8 mouse cellular contexts compared by ENCODE assay signal in the genomic region with DNA sequence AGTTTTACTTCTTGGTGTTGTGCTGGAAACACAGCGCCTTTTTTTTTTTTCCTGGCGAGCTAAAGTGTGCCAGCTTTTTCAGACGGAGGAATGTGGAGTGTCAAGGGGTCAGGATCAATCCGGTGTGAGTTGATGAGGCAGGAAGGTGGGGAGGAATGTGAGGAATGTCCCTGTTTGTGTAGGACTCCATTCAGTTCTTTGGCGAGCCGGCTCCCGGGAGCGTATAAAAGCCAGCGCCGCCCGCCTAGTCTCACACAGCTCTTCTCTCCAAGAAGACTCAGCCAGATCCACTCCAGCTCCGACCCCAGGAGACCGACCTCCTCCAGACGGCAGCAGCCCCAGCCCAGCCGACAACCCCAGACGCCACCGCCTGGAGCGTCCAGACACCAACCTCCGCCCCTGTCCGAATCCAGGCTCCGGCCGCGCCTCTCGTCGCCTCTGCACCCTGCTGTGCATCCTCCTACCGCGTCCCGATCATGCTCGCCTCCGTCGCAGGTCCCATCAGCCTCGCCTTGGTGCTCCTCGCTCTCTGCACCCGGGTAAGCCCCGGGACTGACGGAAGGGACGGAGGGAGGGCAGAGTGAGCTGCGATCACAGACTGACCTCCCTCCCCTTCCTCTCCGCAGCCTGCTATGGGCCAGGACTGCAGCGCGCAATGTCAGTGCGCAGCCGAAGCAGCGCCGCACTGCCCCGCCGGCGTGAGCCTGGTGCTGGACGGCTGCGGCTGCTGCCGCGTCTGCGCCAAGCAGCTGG. TPM values are rescaled to one million over a fixed set of nuclear protein-coding genes. Genes with fewer than 3 reads are reported as not detected.
DNase-seq lines count a peak whose midpoint lies in the region; ATAC-seq and TF ChIP-seq lines count a peak whose summit lies in the region.

A gene (plus strand): TSS at position 193 of the 753 bp plus-strand sequence.

- peak within 1 kb of the TSS; percentile 74 for H3K4me2 ChIP-seq in forebrain, embryonic 12.5 days
- H3K4me2 ChIP-seq in heart, embryonic 14.5 days (ENCODE audit: low read length): peak within 1 kb of the TSS; percentile 84
- peak within 1 kb of the TSS; percentile 73 for H3K4me2 ChIP-seq in kidney, postnatal 0 days (ENCODE audit: low read length)
- H3K4me2 ChIP-seq in liver, embryonic 12.5 days: peak within 1 kb of the TSS; percentile 55

- peak; percentile 76 for DNase-seq in 3T3-L1 (ENCODE audit: low read depth, low spot score)
- DNase-seq in kidney, postnatal 0 days (ENCODE audit: low spot score): peak; percentile 95
- DNase-seq in neural tube, embryonic 10.5 days (ENCODE audit: extremely low spot score, low spot score): peak; percentile 87
- peak; percentile 8 to 10 for DNase-seq in thymus, postnatal 36 days

- H3K27ac ChIP-seq in bone marrow macrophage, adult 2 months (ENCODE audit: insufficient read depth, low read depth, low read length): no peak within 1 kb of the TSS
- peak within 1 kb of the TSS; percentile 63 for H3K27ac ChIP-seq in forebrain, embryonic 12.5 days
- peak within 1 kb of the TSS; percentile 84 to 97 for H3K27ac ChIP-seq in heart, embryonic 14.5 days (replicated peaks in 1 of 2; ENCODE audit: control insufficient read depth in 1 of 2, insufficient read depth in 1 of 2, low read depth in 2 of 2, low read length in 2 of 2)
- H3K27ac ChIP-seq in kidney, postnatal 0 days: peak within 1 kb of the TSS; percentile 91
- H3K27ac ChIP-seq in liver, embryonic 12.5 days: no peak within 1 kb of the TSS

- H3K27me3 ChIP-seq in forebrain, embryonic 12.5 days: peaks cover 11% of the 10 kb centered on the region; the same call in 1 of the 2 replicates
- no peaks in the 10 kb centered on the region for H3K27me3 ChIP-seq in heart, embryonic 14.5 days (ENCODE audit: control insufficient read depth, insufficient read depth, low read length)
- H3K27me3 ChIP-seq in kidney, postnatal 0 days (ENCODE audit: insufficient read depth, low read length): no peaks in the 10 kb centered on the region
- H3K27me3 ChIP-seq in liver, embryonic 12.5 days (replicated peaks): peaks cover 45% of the 10 kb centered on the region

- peak; percentile 89 for ATAC-seq in forebrain, embryonic 12.5 days (ENCODE audit: low FRiP score)
- peak; percentile 80 for ATAC-seq in heart, embryonic 14.5 days (ENCODE audit: insufficient number of reproducible peaks, insufficient read depth, low FRiP score, low read depth)
- peak; percentile 89 for ATAC-seq in kidney, postnatal 0 days (replicated peaks; ENCODE audit: low FRiP score, low read depth)
- ATAC-seq in liver, embryonic 12.5 days: peak; percentile 60

- peak within 1 kb of the TSS; percentile 54 for H3K4me3 ChIP-seq in bone marrow macrophage, adult 2 months (ENCODE audit: insufficient read depth, low read length)
- peak within 1 kb of the TSS; percentile 61 for H3K4me3 ChIP-seq in forebrain, embryonic 12.5 days (replicated peaks)
- peak within 1 kb of the TSS; percentile 64 to 65 for H3K4me3 ChIP-seq in heart, embryonic 14.5 days (ENCODE audit: control insufficient read depth in 1 of 2, insufficient read depth in 1 of 2, low read depth in 1 of 2, low read length in 2 of 2)
- peak within 1 kb of the TSS; percentile 51 for H3K4me3 ChIP-seq in kidney, postnatal 0 days (replicated peaks; ENCODE audit: low read depth, low read length)
- H3K4me3 ChIP-seq in liver, embryonic 12.5 days: peak within 1 kb of the TSS; percentile 48

- no peak for TF ChIP-seq CTCF in bone marrow macrophage, adult 2 months (IDR thresholded peaks at IDR 0.05; ENCODE audit: low read depth, low read length)
- no peak for TF ChIP-seq CTCF in kidney, postnatal 0 days (IDR thresholded peaks at IDR 0.05; ENCODE audit: low read depth)

- peaks cover 11% of the 10 kb centered on the region for H3K4me1 ChIP-seq in bone marrow macrophage, adult 2 months (ENCODE audit: control insufficient read depth, insufficient read depth, low read length)
- peaks cover 19% of the 10 kb centered on the region for H3K4me1 ChIP-seq in forebrain, embryonic 12.5 days
- H3K4me1 ChIP-seq in heart, embryonic 14.5 days (ENCODE audit: control insufficient read depth in 2 of 2, insufficient read depth in 2 of 2, low read length in 2 of 2): peaks cover 13 to 32% of the 10 kb centered on the region in 2 experiments
- 0 out of 2 replicates have a peak, but pooled peaks cover 20% of the 10 kb centered on the region for H3K4me1 ChIP-seq in kidney, postnatal 0 days (replicated peaks; ENCODE audit: insufficient read depth, low read length)
- H3K4me1 ChIP-seq in liver, embryonic 12.5 days: 0 out of 2 replicates have a peak, but pooled peaks cover 7% of the 10 kb centered on the region

- no peaks in the 10 kb centered on the region for H3K36me3 ChIP-seq in forebrain, embryonic 12.5 days (replicated peaks)
- H3K36me3 ChIP-seq in heart, embryonic 14.5 days (ENCODE audit: control insufficient read depth, insufficient read depth, low read length): peaks cover 19% of the 10 kb centered on the region
- 0 out of 2 replicates have a peak, but pooled peaks cover 4% of the 10 kb centered on the region for H3K36me3 ChIP-seq in kidney, postnatal 0 days (ENCODE audit: insufficient read depth, low read length)
- no peaks in the 10 kb centered on the region for H3K36me3 ChIP-seq in liver, embryonic 12.5 days

- peak within 1 kb of the TSS; percentile 68 for H3K9ac ChIP-seq in forebrain, embryonic 12.5 days
- peak within 1 kb of the TSS; percentile 89 for H3K9ac ChIP-seq in heart, embryonic 14.5 days (ENCODE audit: low read length)
- H3K9ac ChIP-seq in kidney, postnatal 0 days (ENCODE audit: low read depth, low read length): peak within 1 kb of the TSS; percentile 73
- H3K9ac ChIP-seq in liver, embryonic 12.5 days: no peak within 1 kb of the TSS

- WGBS in forebrain, embryonic 12.5 days: under 1% methylated on average over 52 of the region's 53 CpGs
- under 1% methylated on average over 53 of the region's 53 CpGs for WGBS in heart, embryonic 14.5 days
- under 1% methylated on average over 53 of the region's 53 CpGs for WGBS in kidney, postnatal 0 days
- 2% methylated on average over 53 of the region's 53 CpGs for WGBS in liver, embryonic 12.5 days (ENCODE audit: insufficient replicate concordance)

- no peaks in the 10 kb centered on the region for H3K9me3 ChIP-seq in forebrain, embryonic 12.5 days
- H3K9me3 ChIP-seq in heart, embryonic 14.5 days (ENCODE audit: control insufficient read depth, low read length): no peaks in the 10 kb centered on the region
- no peaks in the 10 kb centered on the region for H3K9me3 ChIP-seq in kidney, postnatal 0 days (replicated peaks; ENCODE audit: low read length)
- no peaks in the 10 kb centered on the region for H3K9me3 ChIP-seq in liver, embryonic 12.5 days (replicated peaks)

- TF ChIP-seq POLR2A in bone marrow macrophage, adult 2 months (IDR thresholded peaks at IDR 0.05; ENCODE audit: borderline replicate concordance, low read depth, low read length): no peak

RNA-seq across cellular contexts. Expression of the gene that starts here (rescaled TPM):
- 6.7 and 8.6 TPM in 2 replicates for polyA plus RNA-seq in bone marrow macrophage, adult 2 months (2012; ENCODE audit: insufficient read depth, insufficient read length, missing spikeins)
- 5.0 and 7.7 TPM in 2 replicates for polyA plus RNA-seq in forebrain, embryonic 12.5 days (2016; fragmentation: Nextera tagmentation; extraction: Ambion mirVana)
- 21.3 and 29.5 TPM in 2 replicates for polyA plus RNA-seq in heart, embryonic 14.5 days (2014; fragmentation: Nextera tagmentation; extraction: Ambion mirVana)
- 14.3 and 18.4 TPM in 2 replicates for polyA plus RNA-seq in kidney, postnatal 0 days (2015; fragmentation: Nextera tagmentation; extraction: Ambion mirVana)
- polyA plus RNA-seq in liver, embryonic 12.5 days (2016; fragmentation: Nextera tagmentation; extraction: Ambion mirVana): 1.4 and 2.3 TPM in 2 replicates

Comparison
In these comparisons a context has a peak if more than half of its experiments do, and no peak if none do; other contexts are left out.
1. DNase-seq: peak in every context shown above with its lines; median percentile 95 in kidney, postnatal 0 days; 87 in neural tube, embryonic 10.5 days; 76 in 3T3-L1; 9 in thymus, postnatal 36 days.
2. H3K27ac ChIP-seq: peak in forebrain, embryonic 12.5 days (single experiment), heart, embryonic 14.5 days (2 of 2) and kidney, postnatal 0 days (single experiment); none in bone marrow macrophage, adult 2 months (single experiment) and liver, embryonic 12.5 days (single experiment).
3. Peak in every context shown above with its lines, with median percentiles within 50 percentile points of each other: H3K4me3 ChIP-seq, ATAC-seq and H3K4me2 ChIP-seq.